Mouse (Mus musculus) stomach, embryonic 14.5 days (tissue): ENCODE measurements at regions not wholly inside any gene's neighbourhood (a gene's known extent, or its start where the extent isn't known, plus 50 kb on each side); places are given as distances from the start of the nearest gene placed in this dataset.
A peak's percentile ranks its signal among the peaks of the same experiment; 100 is the strongest.

ENCODE experiments used
- ATAC-seq: fragments of 200-750 bp; cut with Nextera tagmentation; 2 replicates; pipeline ENCODE4 v1.8.0; 2017; ENCODE audit warnings: low read depth, moderate TSS enrichment; ENCODE audit not compliant: insufficient number of reproducible peaks, insufficient read depth, low FRiP score
- H3K27ac ChIP-seq: fragments of 300-500 bp; sonication (generic); 2 replicates; pipeline ENCODE4 v1.5.1; 2014; ENCODE audit warnings: mild to moderate bottlenecking, low read length, moderate library complexity, mixed read lengths
- H3K27me3 ChIP-seq: fragments of 300-500 bp; sonication (generic); 2 replicates; pipeline ENCODE4 v1.6.1; 2014; ENCODE audit warnings: low read length, control low read depth, mixed read lengths; ENCODE audit not compliant: control insufficient read depth, insufficient read depth
- H3K36me3 ChIP-seq: fragments of 300-500 bp; sonication (generic); 2 replicates; pipeline ENCODE4 v1.6.1; 2014; ENCODE audit warnings: mild to moderate bottlenecking, control low read depth, low read length, moderate library complexity, mixed read lengths; ENCODE audit not compliant: control insufficient read depth, insufficient read depth
- H3K4me1 ChIP-seq: fragments of 300-500 bp; sonication (generic); 2 replicates; pipeline ENCODE4 v1.6.1; 2014; ENCODE audit warnings: low read length, control low read depth, mixed read lengths; ENCODE audit not compliant: control insufficient read depth, insufficient read depth
- H3K4me2 ChIP-seq: fragments of 300-500 bp; sonication (generic); replicated peaks from 2 replicates; pipeline ENCODE4 v1.6.1; 2014; ENCODE audit warnings: low read depth, low read length, control low read depth
- H3K4me3 ChIP-seq: fragments of 300-500 bp; sonication (generic); 2 replicates; pipeline ENCODE4 v1.5.1; 2014; ENCODE audit warnings: low read depth, low read length, control low read depth
- H3K9ac ChIP-seq: fragments of 300-500 bp; sonication (generic); replicated peaks from 2 replicates; pipeline ENCODE4 v1.6.1; 2014; ENCODE audit warnings: low read depth, mild to moderate bottlenecking, control low read depth, low read length, moderate library complexity, mixed read lengths
- H3K9me3 ChIP-seq: fragments of 300-500 bp; sonication (generic); 2 replicates; pipeline ENCODE4 v1.6.1; 2016; ENCODE audit warnings: low read depth, low read length, control low read depth; ENCODE audit not compliant: control insufficient read depth
- WGBS: fragments of 180-500 bp; shearing (Covaris S2); extraction: QIAGEN DNeasy Blood & Tissue Kit; methylation state at CpG from one replicate; pipeline ENCODE4 v1.1.7; 2014; 5-methylcytosine and 5-hydroxymethylcytosine counted together

DNA sequence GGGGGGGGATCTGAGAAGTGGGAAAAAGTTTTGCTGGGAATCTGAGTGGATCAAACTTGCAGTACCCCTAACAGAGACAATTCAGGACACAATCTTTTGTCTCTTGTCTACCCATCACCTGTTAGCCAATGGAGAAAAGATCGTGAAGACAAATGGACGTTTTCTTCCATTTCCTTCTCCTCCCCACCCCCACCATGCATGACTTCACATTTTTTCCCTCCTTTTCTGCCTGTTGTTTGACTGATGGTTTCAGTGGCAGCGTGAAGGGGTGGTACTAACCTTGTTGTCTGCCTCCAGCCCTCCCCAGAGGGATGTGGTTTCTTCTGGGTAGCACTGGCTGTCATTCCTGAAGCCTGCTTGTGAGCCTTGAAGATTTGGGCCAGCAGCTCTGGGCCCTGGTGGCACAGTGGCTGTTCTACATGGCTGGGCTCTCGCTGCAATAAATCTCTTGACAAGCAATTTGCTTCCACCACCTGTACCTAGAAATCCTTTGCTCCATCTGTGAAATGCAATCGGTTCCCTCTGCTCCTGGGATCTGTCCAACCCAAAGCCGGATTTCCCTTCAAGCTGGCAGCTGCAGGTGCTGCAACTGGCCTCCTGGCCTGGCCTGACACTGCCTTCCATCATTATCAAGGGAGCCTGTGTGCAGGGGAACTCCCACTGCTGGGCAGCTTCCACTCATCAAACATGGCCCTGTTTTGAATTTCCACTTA, 69.8 kb upstream of the Sash1 start:
- no peaks in the 10 kb centered on the region for H3K9me3 ChIP-seq
- H3K36me3 ChIP-seq = no peaks in the 10 kb centered on the region
- no peak overlapping the region for H3K9ac ChIP-seq
- peaks cover 3% of the 10 kb centered on the region; the same call in 1 of the 2 replicates for H3K4me1 ChIP-seq
- H3K27ac ChIP-seq = no peak overlapping the region
- no peak overlapping the region for H3K4me2 ChIP-seq
- H3K4me3 ChIP-seq = no peak overlapping the region
- H3K27me3 ChIP-seq = no peaks in the 10 kb centered on the region
- 33% methylated on average over 6 of the region's 6 CpGs for WGBS
- ATAC-seq = no peak

DNA sequence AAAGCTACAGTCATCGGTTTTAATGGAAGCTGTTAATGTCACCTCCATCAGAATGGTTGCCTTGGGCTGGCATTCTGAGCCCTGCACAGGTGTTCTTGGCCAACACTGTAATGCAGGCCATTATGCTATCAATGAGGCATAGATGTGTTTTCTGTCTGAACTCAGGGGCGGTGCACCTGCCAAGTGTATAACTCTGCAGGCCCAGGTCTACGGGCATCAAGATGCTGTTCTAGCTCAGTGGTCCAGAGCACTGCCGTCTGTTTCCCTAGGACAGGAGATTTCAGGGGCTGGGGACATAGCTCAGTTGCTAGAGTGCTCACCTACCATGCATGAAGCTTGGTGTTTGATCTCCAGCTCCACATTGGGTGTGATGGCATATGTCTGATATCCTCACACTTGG, 68.1 kb upstream of the Sash1 start:
- no peak overlapping the region for H3K27ac ChIP-seq

DNA sequence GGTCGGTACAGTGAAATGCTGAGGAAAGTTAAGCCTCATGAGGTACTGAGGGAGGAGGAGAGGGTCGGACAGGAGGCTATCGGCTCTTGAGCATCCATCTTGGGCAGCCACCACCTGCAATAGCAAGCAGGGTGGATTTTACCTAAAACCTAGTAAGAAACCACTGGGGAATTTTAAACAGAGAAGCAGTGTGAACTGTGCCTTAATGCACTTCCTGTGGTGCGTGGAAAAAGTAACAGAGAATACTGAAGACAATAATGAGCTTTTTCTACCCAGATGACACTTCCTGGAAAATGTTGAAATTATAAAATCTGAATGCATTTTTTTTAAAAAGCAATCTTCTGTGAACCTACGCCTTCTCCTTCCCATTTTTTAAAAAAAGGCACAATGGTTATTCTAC, 67.1 kb upstream of the Sash1 start:
- Histone ChIP-seq H3K27me3 (no peaks in the 10 kb centered on the region), H3K4me3 (no peak overlapping the region), H3K36me3 (no peaks in the 10 kb centered on the region), H3K9ac (no peak overlapping the region), H3K9me3 (no peaks in the 10 kb centered on the region), H3K4me1 (peaks cover 3% of the 10 kb centered on the region; the same call in 1 of the 2 replicates), H3K4me2 (no peak overlapping the region), H3K27ac (no peak overlapping the region)
- ATAC-seq = no peak
- 82% methylated on average over 5 of the region's 5 CpGs for WGBS

More for the DNA sequence above, 68.1 kb upstream of the Sash1 start:
- H3K9me3 ChIP-seq = no peaks in the 10 kb centered on the region
- H3K36me3 ChIP-seq = no peaks in the 10 kb centered on the region
- peaks cover 3% of the 10 kb centered on the region; the same call in 1 of the 2 replicates for H3K4me1 ChIP-seq
- no peak overlapping the region for H3K4me2 ChIP-seq
- whole genome bisulfite sequencing = 86% methylated on average over 4 of the region's 4 CpGs
- no peaks in the 10 kb centered on the region for H3K27me3 ChIP-seq
- H3K4me3 ChIP-seq = no peak overlapping the region
- ATAC-seq = no peak
- no peak overlapping the region for H3K9ac ChIP-seq

- ATAC-seq = no peak
- no peaks in the 10 kb centered on the region for H3K36me3 ChIP-seq
- H3K27me3 ChIP-seq = no peaks in the 10 kb centered on the region
- no peak overlapping the region for H3K27ac ChIP-seq
- H3K4me2 ChIP-seq = no peak overlapping the region
- no peak overlapping the region for H3K4me3 ChIP-seq
- H3K4me1 ChIP-seq = peaks cover 3% of the 10 kb centered on the region; the same call in 1 of the 2 replicates
- WGBS = 85% methylated on average over 3 of the region's 3 CpGs
- no peak overlapping the region for H3K9ac ChIP-seq
- no peaks in the 10 kb centered on the region for H3K9me3 ChIP-seq
Measured at GRCm38 (mm10) chr10:8951937-8952336, 66.1 kb upstream of the Sash1 start.

GRCm38 (mm10) chr10:8951236-8951825, 65.5 kb upstream of the Sash1 start:
- Histone ChIP-seq H3K4me1 (peaks cover 3% of the 10 kb centered on the region; the same call in 1 of the 2 replicates), H3K4me3 (no peak overlapping the region), H3K36me3 (no peaks in the 10 kb centered on the region), H3K9me3 (no peaks in the 10 kb centered on the region), H3K27me3 (no peaks in the 10 kb centered on the region), H3K4me2 (no peak overlapping the region), H3K27ac (no peak overlapping the region), H3K9ac (no peak overlapping the region)
- whole genome bisulfite sequencing = 58% methylated on average over 10 of the region's 10 CpGs
- no peak for ATAC-seq

GRCm38 (mm10) chr10:8948227-8948626, 62.4 kb upstream of the Sash1 start:
- WGBS = 81% methylated on average over 3 of the region's 3 CpGs
- no peak overlapping the region for H3K4me2 ChIP-seq
- no peak for ATAC-seq
- H3K4me3 ChIP-seq = no peak overlapping the region
- no peaks in the 10 kb centered on the region for H3K9me3 ChIP-seq
- H3K36me3 ChIP-seq = no peaks in the 10 kb centered on the region
- no peak overlapping the region for H3K9ac ChIP-seq
- H3K4me1 ChIP-seq = peaks cover 9% of the 10 kb centered on the region; the same call in 1 of the 2 replicates
- H3K27me3 ChIP-seq = no peaks in the 10 kb centered on the region
- no peak overlapping the region for H3K27ac ChIP-seq

DNA sequence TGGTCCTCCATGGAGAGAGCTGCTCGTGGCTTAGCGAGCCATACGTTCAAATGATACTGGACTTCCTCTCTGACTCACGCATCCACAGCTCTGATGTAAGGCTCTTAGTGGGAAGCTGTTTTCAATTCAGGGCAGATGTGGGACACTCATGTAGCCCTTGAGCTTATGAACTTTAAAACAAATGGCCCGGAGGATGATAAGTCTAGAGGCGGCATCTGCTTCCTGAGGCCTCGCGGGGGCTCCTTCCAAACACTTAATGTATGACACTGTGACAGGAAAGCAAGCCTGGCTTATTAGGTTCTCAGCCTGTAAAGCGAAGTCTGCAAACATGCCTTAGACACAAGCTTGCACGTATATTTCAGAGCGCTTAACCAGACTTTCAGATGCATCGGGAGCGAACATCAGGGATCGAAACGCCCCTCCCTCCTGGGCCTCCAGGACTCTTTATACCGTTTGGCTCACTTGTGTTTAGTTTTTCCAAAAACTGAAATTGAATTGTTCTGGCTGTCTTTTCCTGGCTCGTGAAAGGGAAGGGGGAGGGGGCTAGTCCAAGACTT, 59.4 kb upstream of the Sash1 start:
- Histone ChIP-seq H3K4me3 (peak overlapping the region; percentile 17; the same call in 1 of the 2 replicates), H3K9me3 (no peaks in the 10 kb centered on the region), H3K4me2 (peak overlapping the region; percentile 31), H3K36me3 (no peaks in the 10 kb centered on the region), H3K4me1 (peaks cover 9% of the 10 kb centered on the region; the same call in 1 of the 2 replicates), H3K27me3 (no peaks in the 10 kb centered on the region), H3K27ac (peak overlapping the region; percentile 74), H3K9ac (no peak overlapping the region)
- WGBS = 24% methylated on average over 17 of the region's 17 CpGs
- peak; percentile 74; the same call in 1 of the 2 replicates for ATAC-seq

DNA sequence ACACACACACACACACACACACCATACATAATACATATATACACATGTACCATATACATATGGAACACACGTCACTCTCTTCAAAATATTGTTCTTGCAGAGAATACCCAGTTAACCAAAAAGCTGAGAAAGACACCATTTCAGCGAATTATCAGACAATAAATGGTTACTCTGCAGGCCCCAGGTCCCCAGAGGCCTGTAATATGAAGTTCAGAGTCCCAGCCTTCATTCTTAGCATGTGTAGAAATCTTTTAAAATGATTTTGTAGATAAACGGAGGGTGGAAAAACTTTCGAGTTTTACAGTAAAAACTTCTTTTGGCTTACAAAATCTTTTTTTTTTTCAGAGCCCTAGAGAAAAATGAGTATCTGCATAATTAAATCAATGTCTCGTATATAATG, 58.7 kb upstream of the Sash1 start:
- no peaks in the 10 kb centered on the region for H3K9me3 ChIP-seq

More for the DNA sequence above, 58.7 kb upstream of the Sash1 start:
- Histone ChIP-seq H3K36me3 (no peaks in the 10 kb centered on the region), H3K27me3 (no peaks in the 10 kb centered on the region), H3K4me3 (peak overlapping the region; percentile 17; the same call in 1 of the 2 replicates), H3K4me1 (peaks cover 9% of the 10 kb centered on the region; the same call in 1 of the 2 replicates), H3K9ac (no peak overlapping the region), H3K27ac (peak overlapping the region; percentile 74), H3K4me2 (peak overlapping the region; percentile 31)
- 66% methylated on average over 5 of the region's 5 CpGs for WGBS
- ATAC-seq = no peak
